Mouse (Mus musculus) liver, postnatal 0 days (tissue): ENCODE results near the gene Gm7138. TPM values are rescaled to one million over a fixed set of nuclear protein-coding genes. Genes with fewer than 3 reads are reported as not detected.

Experiments used
- ATAC-seq: fragments of 200-750 bp; cut with Nextera tagmentation; 2 replicates; pipeline ENCODE4 v1.8.0; 2017; ENCODE audit warnings: mild to moderate bottlenecking, moderate library complexity
- DNase-seq: peaks from one replicate; pipeline ENCODE4 v3.0.0-alpha.2; 2016
- H3K27ac ChIP-seq: fragments of 300-500 bp; sonication (generic); 2 replicates; pipeline ENCODE4 v1.5.1; 2014; ENCODE audit warnings: antibody characterized with exemption, moderate library complexity, mild to moderate bottlenecking, low read depth
- H3K27me3 ChIP-seq: fragments of 300-500 bp; sonication (generic); 2 replicates; pipeline ENCODE4 v1.6.1; 2014; ENCODE audit warnings: low read length, control low read depth, mixed read lengths; ENCODE audit not compliant: insufficient read depth
- H3K36me3 ChIP-seq: fragments of 300-500 bp; sonication (generic); replicated peaks from 2 replicates; pipeline ENCODE4 v1.6.1; 2014; ENCODE audit warnings: mild to moderate bottlenecking, control low read depth, low read length, moderate library complexity, mixed read lengths; ENCODE audit not compliant: insufficient read depth
- H3K4me1 ChIP-seq: fragments of 300-500 bp; sonication (generic); 2 replicates; pipeline ENCODE4 v1.6.1; 2014; ENCODE audit warnings: antibody characterized with exemption, mild to moderate bottlenecking, control low read depth; ENCODE audit not compliant: insufficient read depth
- H3K4me2 ChIP-seq: fragments of 300-500 bp; sonication (generic); 2 replicates; pipeline ENCODE4 v1.6.1; 2014; ENCODE audit warnings: low read depth, mild to moderate bottlenecking, low read length, moderate library complexity, mixed read lengths
- H3K4me3 ChIP-seq: fragments of 300-500 bp; sonication (generic); 2 replicates; pipeline ENCODE4 v1.5.1; 2014; ENCODE audit warnings: low read depth, low read length
- H3K9ac ChIP-seq: fragments of 300-500 bp; sonication (generic); replicated peaks from 2 replicates; pipeline ENCODE4 v1.6.1; 2014; ENCODE audit warnings: mild to moderate bottlenecking, moderate library complexity
- H3K9me3 ChIP-seq: fragments of 300-500 bp; sonication (generic); 2 replicates; pipeline ENCODE4 v1.6.1; 2016; ENCODE audit warnings: mild to moderate bottlenecking, control low read depth, low read length, mixed read lengths
- CTCF ChIP-seq: sonication (generic); IDR thresholded peaks from 2 replicates; pipeline ENCODE4 v1.5.1; 2016; ENCODE audit warnings: antibody characterized with exemption, low read depth
- EP300 ChIP-seq: IDR thresholded peaks from 2 replicates; pipeline ENCODE4 v1.6.1; 2016; ENCODE audit warnings: antibody characterized with exemption, low read depth, mild to moderate bottlenecking
- WGBS: fragments of 180-500 bp; shearing (Covaris S2); extraction: QIAGEN DNeasy Blood & Tissue Kit; methylation state at CpG from one replicate; pipeline ENCODE4 v1.1.7; 2014; ENCODE audit not compliant: insufficient replicate concordance; 5-methylcytosine and 5-hydroxymethylcytosine counted together
- polyA plus RNA-seq: library from polyadenylated mRNA; unstranded; fragments of >200 nt; fragmentation: Nextera tagmentation; extraction: Ambion mirVana; gene quantifications from 2 replicates; pipeline ENCODE4 v1.2.1, GENCODE M21; 2015

Gene Gm7138
- polyA plus RNA-seq, 1 experiment from 2014 or later: not detected

GRCm38 (mm10) chr10:77738929-77739328, 37.8 kb downstream of the Gm7138 start:
- Histone ChIP-seq H3K27ac (no peak overlapping the region), H3K27me3 (no peaks in the 10 kb centered on the region), H3K9ac (no peak overlapping the region), H3K4me1 (no peaks in the 10 kb centered on the region), H3K9me3 (peaks cover 4% of the 10 kb centered on the region; the same call in 1 of the 2 replicates), H3K4me2 (no peak overlapping the region), H3K36me3 (no peaks in the 10 kb centered on the region), H3K4me3 (no peak overlapping the region)
- WGBS: 56% methylated on average over 4 of the region's 4 CpGs
- ATAC-seq (no peak), DNase-seq (no peak)
- no peak for TF ChIP-seq CTCF
- no peak for TF ChIP-seq EP300

GRCm38 (mm10) chr10:77735928-77736327, 40.8 kb downstream of the Gm7138 start:
- H3K9ac ChIP-seq: no peak overlapping the region
- H3K27ac ChIP-seq: no peak overlapping the region
- H3K4me3 ChIP-seq: no peak overlapping the region
- H3K4me1 ChIP-seq: no peaks in the 10 kb centered on the region
- DNase-seq (no peak), ATAC-seq (no peak)
- no peak overlapping the region for H3K4me2 ChIP-seq
- no peak for TF ChIP-seq CTCF
- no peak for TF ChIP-seq EP300
- no peaks in the 10 kb centered on the region for H3K36me3 ChIP-seq
- WGBS: 81% methylated on average over 1 of the region's 1 CpGs
- no peaks in the 10 kb centered on the region for H3K27me3 ChIP-seq
- H3K9me3 ChIP-seq: peaks cover 4% of the 10 kb centered on the region; the same call in 1 of the 2 replicates

- no peak for TF ChIP-seq EP300
- TF ChIP-seq CTCF: peak; percentile 58
- Histone ChIP-seq H3K4me2 (no peak overlapping the region), H3K36me3 (no peaks in the 10 kb centered on the region), H3K9me3 (no peaks in the 10 kb centered on the region), H3K27ac (no peak overlapping the region), H3K27me3 (no peaks in the 10 kb centered on the region), H3K9ac (no peak overlapping the region), H3K4me1 (no peaks in the 10 kb centered on the region), H3K4me3 (no peak overlapping the region)
- ATAC-seq (no peak), DNase-seq (peak; percentile 26)
- WGBS: 48% methylated on average over 4 of the region's 4 CpGs
Observed at GRCm38 (mm10) chr10:77729241-77729640, 47.5 kb downstream of the Gm7138 start.

- H3K9ac ChIP-seq: no peak overlapping the region
- H3K36me3 ChIP-seq: no peaks in the 10 kb centered on the region
- H3K4me2 ChIP-seq: no peak overlapping the region
- H3K27me3 ChIP-seq: no peaks in the 10 kb centered on the region
- no peak overlapping the region for H3K27ac ChIP-seq
- 54% methylated on average over 4 of the region's 4 CpGs for WGBS
- H3K4me3 ChIP-seq: no peak overlapping the region
- no peaks in the 10 kb centered on the region for H3K9me3 ChIP-seq
- TF ChIP-seq EP300: no peak
- TF ChIP-seq CTCF: peak; percentile 30
- DNase-seq (no peak), ATAC-seq (no peak)
- no peaks in the 10 kb centered on the region for H3K4me1 ChIP-seq
Observed at GRCm38 (mm10) chr10:77728280-77728679, 48.5 kb downstream of the Gm7138 start.

Other genes with a start within 250 kb of the Gm7138 start
- 18.7 and 23.1 TPM in 2 replicates for gene Itgb2, start 246.7 kb downstream of the Gm7138 start, polyA plus RNA-seq
- gene Pttg1ip, start 195.2 kb downstream of the Gm7138 start, polyA plus RNA-seq: 126 and 129 TPM in 2 replicates
- 105 and 111 TPM in 2 replicates for gene Sumo3, start 170.8 kb downstream of the Gm7138 start, polyA plus RNA-seq
- 8.4 and 13.3 TPM in 2 replicates for gene Gm49325, start 170.7 kb downstream of the Gm7138 start, polyA plus RNA-seq
- 37.4 and 40.4 TPM in 2 replicates for gene Ube2g2, start 154.7 kb downstream of the Gm7138 start, polyA plus RNA-seq
- 0.06 TPM in 1 of 2 replicates, not detected in the other for gene Tspear, start 90.4 kb downstream of the Gm7138 start, polyA plus RNA-seq
- not detected in 2 replicates for gene Gm19402, start 86.2 kb downstream of the Gm7138 start, polyA plus RNA-seq
- not detected in 2 replicates for gene Gm9508, start 79.7 kb downstream of the Gm7138 start, polyA plus RNA-seq
- gene Gm10272, start 70.3 kb downstream of the Gm7138 start, polyA plus RNA-seq: not detected in 2 replicates
- not detected in 2 replicates for gene Gm10024, start 65.5 kb downstream of the Gm7138 start, polyA plus RNA-seq
- not detected in 2 replicates for gene Gm10142, start 61.1 kb downstream of the Gm7138 start, polyA plus RNA-seq
- gene Krtap12-1, start 56.3 kb downstream of the Gm7138 start, polyA plus RNA-seq: not detected in 2 replicates
- gene Gm10100, start 50.5 kb downstream of the Gm7138 start, polyA plus RNA-seq: not detected in 2 replicates
- not detected in 2 replicates for gene Gm18596, start 34.3 kb downstream of the Gm7138 start, polyA plus RNA-seq
- not detected in 2 replicates for gene Gm9736, start 25.6 kb downstream of the Gm7138 start, polyA plus RNA-seq
- not detected in 2 replicates for gene Gm3233, start 17.3 kb downstream of the Gm7138 start, polyA plus RNA-seq
- not detected in 2 replicates for gene Gm3238, start 5.6 kb downstream of the Gm7138 start, polyA plus RNA-seq
- gene Gm3250, start 5.6 kb upstream of the Gm7138 start, polyA plus RNA-seq: not detected in 2 replicates
- gene Gm7137, start 11.3 kb upstream of the Gm7138 start, polyA plus RNA-seq: not detected in 2 replicates
- gene Gm9639, start 18.1 kb upstream of the Gm7138 start, polyA plus RNA-seq: not detected in 2 replicates
- gene Gm19668, start 22.2 kb upstream of the Gm7138 start, polyA plus RNA-seq: not detected in 2 replicates
- gene Gm9507, start 34.9 kb upstream of the Gm7138 start, polyA plus RNA-seq: not detected in 2 replicates
- gene Gm2696, start 37.7 kb upstream of the Gm7138 start, polyA plus RNA-seq: not detected in 2 replicates
- not detected in 2 replicates for gene Krtap10-4, start 50.2 kb upstream of the Gm7138 start, polyA plus RNA-seq
- not detected in 2 replicates for gene Krtap10-10, start 59.0 kb upstream of the Gm7138 start, polyA plus RNA-seq
- not detected in 2 replicates for gene Gm36176, start 69.9 kb upstream of the Gm7138 start, polyA plus RNA-seq
- gene Gm10318, start 75.9 kb upstream of the Gm7138 start, polyA plus RNA-seq: not detected in 2 replicates
- gene Gm3285, start 85.0 kb upstream of the Gm7138 start, polyA plus RNA-seq: not detected in 2 replicates
- gene Lrrc3, start 125.6 kb upstream of the Gm7138 start, polyA plus RNA-seq: 24.4 and 26.6 TPM in 2 replicates
- 1.5 and 1.7 TPM in 2 replicates for gene Trpm2, start 193.6 kb upstream of the Gm7138 start, polyA plus RNA-seq
- gene 1810043G02Rik, start 201.6 kb upstream of the Gm7138 start, polyA plus RNA-seq: 4.0 and 4.4 TPM in 2 replicates
- 23.5 and 31.3 TPM in 2 replicates for gene Pfkl, start 233.1 kb upstream of the Gm7138 start, polyA plus RNA-seq